8 mouse cellular contexts compared by ENCODE assay signal in genomic region chr5:117240761-117241322, GRCm38 (mm10). TPM values are rescaled to one million over a fixed set of nuclear protein-coding genes. Genes with fewer than 3 reads are reported as not detected.
DNase-seq lines count a peak whose midpoint lies in the region; ATAC-seq and TF ChIP-seq lines count a peak whose summit lies in the region.

No protein-coding gene starts in this region.

- 2% methylated on average over 32 of the region's 32 CpGs for WGBS in embryonic facial prominence, embryonic 10.5 days
- 8% methylated on average over 32 of the region's 32 CpGs for WGBS in heart, postnatal 0 days
- WGBS in midbrain, postnatal 0 days: under 1% methylated on average over 32 of the region's 32 CpGs

- H3K36me3 ChIP-seq in embryonic facial prominence, embryonic 10.5 days (replicated peaks): no peaks in the 10 kb centered on the region
- H3K36me3 ChIP-seq in heart, postnatal 0 days (replicated peaks; ENCODE audit: control insufficient read depth, insufficient read depth, low read length): no peaks in the 10 kb centered on the region
- H3K36me3 ChIP-seq in midbrain, postnatal 0 days (ENCODE audit: insufficient read depth, low read length): 0 out of 2 replicates have a peak, but pooled peaks cover 6% of the 10 kb centered on the region

- no peaks in the 10 kb centered on the region for H3K9me3 ChIP-seq in embryonic facial prominence, embryonic 10.5 days
- H3K9me3 ChIP-seq in heart, postnatal 0 days (replicated peaks; ENCODE audit: control insufficient read depth, low read length): no peaks in the 10 kb centered on the region
- no peaks in the 10 kb centered on the region for H3K9me3 ChIP-seq in midbrain, postnatal 0 days (ENCODE audit: low read length)

- H3K9ac ChIP-seq in heart, postnatal 0 days (replicated peaks; ENCODE audit: low read depth, low read length): peak overlapping the region; percentile 43; the same call in 1 of the 2 replicates
- peak overlapping the region; percentile 91 for H3K9ac ChIP-seq in midbrain, postnatal 0 days (replicated peaks; ENCODE audit: low read length, poor library complexity, severe bottlenecking)

- peaks cover 38% of the 10 kb centered on the region for H3K27me3 ChIP-seq in embryonic facial prominence, embryonic 10.5 days (replicated peaks; ENCODE audit: low read depth, poor library complexity, severe bottlenecking)
- no peaks in the 10 kb centered on the region for H3K27me3 ChIP-seq in heart, postnatal 0 days (ENCODE audit: control insufficient read depth, insufficient read depth, low read length)
- no peaks in the 10 kb centered on the region for H3K27me3 ChIP-seq in midbrain, postnatal 0 days (ENCODE audit: insufficient read depth, low read length)

- ATAC-seq in heart, postnatal 0 days (ENCODE audit: insufficient read depth, low read depth): no peak; the same call in 1 of the 2 replicates
- ATAC-seq in midbrain, postnatal 0 days (ENCODE audit: low FRiP score): 0 out of 2 replicates have a peak, but pooled peaks have one; percentile 31
- ATAC-seq in monocyte, adult 5-6 weeks (replicated peaks; ENCODE audit: insufficient number of reproducible peaks, low FRiP score, low TSS enrichment, poor library complexity, severe bottlenecking): no peak
- ATAC-seq in megakaryocyte, adult 5-6 weeks (ENCODE audit: poor library complexity, severe bottlenecking): no peak

- H3K27ac ChIP-seq in embryonic facial prominence, embryonic 10.5 days (replicated peaks): peak overlapping the region; percentile 69
- peak overlapping the region; percentile 18; the same call in 1 of the 2 replicates for H3K27ac ChIP-seq in heart, postnatal 0 days (ENCODE audit: low read depth)
- peak overlapping the region; percentile 92 for H3K27ac ChIP-seq in midbrain, postnatal 0 days (ENCODE audit: low read depth, low read length)

- peak; percentile 3 for DNase-seq in ovary, postnatal 10 days (ENCODE audit: low spot score)
- no peak for DNase-seq in ovary, adult 18-20 months (ENCODE audit: low spot score)
- DNase-seq in embryonic facial prominence, embryonic 10.5 days (ENCODE audit: low spot score): peak; percentile 44
- no peak for DNase-seq in heart, postnatal 0 days (ENCODE audit: low spot score)
- DNase-seq in layer of hippocampus, postnatal 36 days: peak; percentile 60 to 64
- peak; percentile 60 for DNase-seq in midbrain, postnatal 0 days (ENCODE audit: low spot score)

- H3K4me1 ChIP-seq in embryonic facial prominence, embryonic 10.5 days: peaks cover 20% of the 10 kb centered on the region
- H3K4me1 ChIP-seq in heart, postnatal 0 days (ENCODE audit: control insufficient read depth, insufficient read depth): 0 out of 2 replicates have a peak, but pooled peaks cover 3% of the 10 kb centered on the region
- peaks cover 9% of the 10 kb centered on the region; the same call in 1 of the 2 replicates for H3K4me1 ChIP-seq in midbrain, postnatal 0 days (ENCODE audit: insufficient read depth, low read length)

- H3K4me3 ChIP-seq in embryonic facial prominence, embryonic 10.5 days: peak overlapping the region; percentile 57
- H3K4me3 ChIP-seq in heart, postnatal 0 days (ENCODE audit: low read depth, low read length): peak overlapping the region; percentile 48
- peak overlapping the region; percentile 57 for H3K4me3 ChIP-seq in midbrain, postnatal 0 days (ENCODE audit: low read depth, low read length)

- H3K4me2 ChIP-seq in heart, postnatal 0 days (ENCODE audit: low read depth, low read length): peak overlapping the region; percentile 73
- H3K4me2 ChIP-seq in midbrain, postnatal 0 days (ENCODE audit: low read depth, low read length, poor library complexity, severe bottlenecking): peak overlapping the region; percentile 67

- no peak for TF ChIP-seq EP300 in heart, postnatal 0 days (IDR thresholded peaks at IDR 0.05; ENCODE audit: low read depth)

- TF ChIP-seq CTCF in heart, postnatal 0 days (IDR thresholded peaks at IDR 0.05; ENCODE audit: low read depth): no peak
- no peak for TF ChIP-seq CTCF in midbrain, postnatal 0 days (IDR thresholded peaks at IDR 0.05)

RNA-seq across cellular contexts. Expression of gene Pebp1, which starts 46.6 kb away (rescaled TPM):
- 895 and 919 TPM in 2 replicates for polyA plus RNA-seq in embryonic facial prominence, embryonic 10.5 days (2016; fragmentation: Nextera tagmentation; extraction: Ambion mirVana)
- total RNA-seq in heart, postnatal 0 days (2014; rRNA removed; ENCODE audit: low replicate concordance): 871 and 905 TPM in 2 replicates
- polyA plus RNA-seq in heart, postnatal 0 days (2015; fragmentation: Nextera tagmentation; extraction: Ambion mirVana): 527 and 544 TPM in 2 replicates
- 100 to 1,000 TPM; 673 to 712 TPM for total RNA-seq in layer of hippocampus, postnatal 36 days (2021)
- 1,240 and 1,525 TPM in 2 replicates for total RNA-seq in midbrain, postnatal 0 days (2014; rRNA removed)
- 1,025 and 1,129 TPM in 2 replicates for polyA plus RNA-seq in midbrain, postnatal 0 days (2015; fragmentation: Nextera tagmentation; extraction: Ambion mirVana)
- 23.5 to 34.1 TPM (median 27.5 TPM) in 3 replicates for total RNA-seq in monocyte, adult 5-6 weeks (2017)
- 63.2 and 65.1 TPM in 2 replicates for total RNA-seq in megakaryocyte, adult 5-6 weeks (2015)
- total RNA-seq in megakaryocyte, adult 5-6 weeks (2017): 29.2 and 32.2 TPM in 2 replicates

Comparison
In these comparisons a context has a peak if more than half of its experiments do, and no peak if none do; other contexts are left out.
1. DNase-seq: peak in ovary, postnatal 10 days (single experiment), embryonic facial prominence, embryonic 10.5 days (single experiment), layer of hippocampus, postnatal 36 days (2 of 2) and midbrain, postnatal 0 days (single experiment); none in ovary, adult 18-20 months (single experiment) and heart, postnatal 0 days (single experiment).
2. H3K27ac ChIP-seq: peak in every context shown above with its lines; median percentile 92 in midbrain, postnatal 0 days; 69 in embryonic facial prominence, embryonic 10.5 days; 18 in heart, postnatal 0 days.
3. RNA of gene Pebp1, which starts 46.6 kb away (total RNA-seq): 1,240 to 1,525 TPM in midbrain, postnatal 0 days, 871 to 905 TPM in heart, postnatal 0 days and 673 to 712 TPM in layer of hippocampus, postnatal 36 days; 29.2 to 65.1 TPM in megakaryocyte, adult 5-6 weeks and 23.5 to 34.1 TPM in monocyte, adult 5-6 weeks; every median in the first group is over 10 times any median in the second.
4. Peak in every context shown above with its lines, with median percentiles within 50 percentile points of each other: H3K4me3 ChIP-seq.